Mouse (Mus musculus) lung, postnatal 0 days (tissue): ENCODE measurements at regions not wholly inside any gene's neighbourhood (a gene's known extent, or its start where the extent isn't known, plus 50 kb on each side); places are given as distances from the start of the nearest gene placed in this dataset.

Experiments used
- CTCF ChIP-seq: IDR thresholded peaks from 2 replicates; pipeline ENCODE4 v1.5.1; 2016; ENCODE audit warnings: antibody characterized with exemption, mild to moderate bottlenecking
- EP300 ChIP-seq: IDR thresholded peaks from 2 replicates; pipeline ENCODE4 v1.6.1; 2016; ENCODE audit warnings: antibody characterized with exemption, mild to moderate bottlenecking, control low read depth

DNA sequence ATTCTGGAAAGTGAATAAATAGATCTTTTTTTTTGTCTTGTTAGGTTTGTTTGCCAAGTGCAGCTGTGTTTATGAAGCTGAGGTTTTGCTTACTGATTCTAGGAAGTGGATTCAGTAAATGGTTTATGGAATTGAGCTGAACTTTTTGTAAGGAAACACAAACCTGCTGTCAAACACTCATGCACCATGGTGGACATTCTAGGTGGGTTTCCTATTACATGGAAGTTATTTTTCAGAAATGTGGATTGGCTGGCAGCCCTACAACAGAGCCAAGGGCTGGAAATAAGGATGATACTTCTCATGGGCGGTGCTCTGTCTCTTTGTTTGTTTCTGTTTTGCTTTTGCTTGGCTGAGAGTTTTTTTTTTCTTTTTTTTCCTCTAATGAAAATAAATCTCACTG, 508.5 kb upstream of the Kif2a start:
- TF ChIP-seq CTCF (no peak), EP300 (peak; percentile 20; the same call in 1 of the 2 replicates)
